In genomic region chr9:115800624-115801023, GRCm38 (mm10) we compare ENCODE assay signal across 16 mouse cellular contexts.
DNase-seq lines count a peak whose midpoint lies in the region; ATAC-seq and TF ChIP-seq lines count a peak whose summit lies in the region.
"Had no signal": no experiment of that assay in that cellular context is flagged by ENCODE, and none has a peak within 500 bp of the region (broad histone marks: within the 10 kb centered on the region; RNA-seq: fewer than 3 reads in every experiment).

No protein-coding gene starts in this region.

- no peak overlapping the region for H3K27ac ChIP-seq in intestine, embryonic 14.5 days (ENCODE audit: low read depth)
- no peak overlapping the region for H3K27ac ChIP-seq in intestine, postnatal 0 days (ENCODE audit: low read depth, low read length)
- H3K27ac ChIP-seq in hindbrain, embryonic 16.5 days (ENCODE audit: low read depth, low read length) = no peak overlapping the region
- H3K27ac ChIP-seq: intestine, embryonic 15.5 days; limb, embryonic 15.5 days had no signal

- WGBS in intestine, embryonic 14.5 days = 65% methylated on average over 6 of the region's 6 CpGs
- WGBS in intestine, postnatal 0 days = 64% methylated on average over 6 of the region's 6 CpGs
- 32% methylated on average over 6 of the region's 6 CpGs for WGBS in hindbrain, embryonic 16.5 days

- H3K4me2 ChIP-seq in intestine, embryonic 14.5 days (ENCODE audit: low read length) = no peak overlapping the region
- H3K4me2 ChIP-seq in intestine, postnatal 0 days (replicated peaks; ENCODE audit: low read depth) = no peak overlapping the region
- H3K4me2 ChIP-seq in hindbrain, embryonic 16.5 days (ENCODE audit: low read length) = no peak overlapping the region
- H3K4me2 ChIP-seq: intestine, embryonic 15.5 days; limb, embryonic 15.5 days had no signal

- no peak overlapping the region for H3K4me3 ChIP-seq in intestine, embryonic 14.5 days (ENCODE audit: low read depth, low read length)
- H3K4me3 ChIP-seq in intestine, postnatal 0 days (ENCODE audit: low read depth, low read length) = no peak overlapping the region
- no peak overlapping the region for H3K4me3 ChIP-seq in hindbrain, embryonic 16.5 days (ENCODE audit: low read length)
- H3K4me3 ChIP-seq: intestine, embryonic 15.5 days; limb, embryonic 15.5 days had no signal

- H3K9ac ChIP-seq in intestine, embryonic 14.5 days (ENCODE audit: low read length) = no peak overlapping the region
- no peak overlapping the region for H3K9ac ChIP-seq in intestine, postnatal 0 days (ENCODE audit: low read depth, low read length)
- no peak overlapping the region for H3K9ac ChIP-seq in hindbrain, embryonic 16.5 days (ENCODE audit: low read depth, low read length)
- H3K9ac ChIP-seq: intestine, embryonic 15.5 days; limb, embryonic 15.5 days had no signal

- DNase-seq in intestine, embryonic 14.5 days (ENCODE audit: low spot score) = peak; percentile 34
- DNase-seq in embryo, embryonic 9.5 days (ENCODE audit: extremely low spot score) = peak; percentile 34
- DNase-seq in retina, embryonic 14.5 days (ENCODE audit: low spot score) = peak; percentile 22
- DNase-seq in cerebellum, adult 9-11 months = no peak
- DNase-seq in right cerebral cortex, postnatal 4 days = no peak
- DNase-seq: cerebellum, adult 11-12 months; heart, postnatal 10 days; kidney, postnatal 10 days; layer of hippocampus, adult 9-11 months; lung, adult 18-20 months; lung, postnatal 36 days; right cerebral cortex, postnatal 14 days had no signal

- H3K4me1 ChIP-seq in intestine, embryonic 14.5 days (replicated peaks; ENCODE audit: control insufficient read depth, insufficient read depth, low read length) = no peaks in the 10 kb centered on the region
- no peaks in the 10 kb centered on the region for H3K4me1 ChIP-seq in intestine, postnatal 0 days (replicated peaks; ENCODE audit: control insufficient read depth, insufficient read depth, low read length)
- H3K4me1 ChIP-seq in hindbrain, embryonic 16.5 days (ENCODE audit: control insufficient read depth, insufficient read depth, low read depth, low read length) = no peaks in the 10 kb centered on the region
- H3K4me1 ChIP-seq: intestine, embryonic 15.5 days; limb, embryonic 15.5 days had no signal

- H3K36me3 ChIP-seq in intestine, embryonic 14.5 days (ENCODE audit: control insufficient read depth, insufficient read depth, low read length) = no peaks in the 10 kb centered on the region
- no peaks in the 10 kb centered on the region for H3K36me3 ChIP-seq in intestine, postnatal 0 days (ENCODE audit: control insufficient read depth, insufficient read depth)
- no peaks in the 10 kb centered on the region for H3K36me3 ChIP-seq in hindbrain, embryonic 16.5 days (ENCODE audit: control insufficient read depth, insufficient read depth, low read length)
- H3K36me3 ChIP-seq: intestine, embryonic 15.5 days; limb, embryonic 15.5 days had no signal

- H3K27me3 ChIP-seq in intestine, embryonic 14.5 days (replicated peaks; ENCODE audit: control insufficient read depth, insufficient read depth, low read length) = no peaks in the 10 kb centered on the region
- H3K27me3 ChIP-seq in intestine, postnatal 0 days (replicated peaks; ENCODE audit: control insufficient read depth, insufficient read depth, low read length) = no peaks in the 10 kb centered on the region
- no peaks in the 10 kb centered on the region for H3K27me3 ChIP-seq in hindbrain, embryonic 16.5 days (replicated peaks; ENCODE audit: control insufficient read depth, insufficient read depth, low read length)
- H3K27me3 ChIP-seq: intestine, embryonic 15.5 days; limb, embryonic 15.5 days had no signal

- ATAC-seq in intestine, embryonic 14.5 days (replicated peaks; ENCODE audit: low FRiP score, low TSS enrichment, low read depth) = no peak
- no peak for ATAC-seq in intestine, postnatal 0 days
- 0 out of 2 replicates have a peak, but pooled peaks have one; percentile 52 for ATAC-seq in hindbrain, embryonic 16.5 days
- ATAC-seq: intestine, embryonic 15.5 days had no signal

- no peaks in the 10 kb centered on the region for H3K9me3 ChIP-seq in intestine, embryonic 14.5 days (ENCODE audit: control insufficient read depth, low read length)
- H3K9me3 ChIP-seq in intestine, postnatal 0 days (ENCODE audit: control insufficient read depth) = no peaks in the 10 kb centered on the region
- H3K9me3 ChIP-seq in hindbrain, embryonic 16.5 days (ENCODE audit: control insufficient read depth, low read length) = no peaks in the 10 kb centered on the region
- H3K9me3 ChIP-seq: intestine, embryonic 15.5 days; limb, embryonic 15.5 days had no signal

- TF ChIP-seq CTCF in intestine, postnatal 0 days (IDR thresholded peaks at IDR 0.05; ENCODE audit: low read depth) = no peak

Comparison
In these comparisons a context has a peak if more than half of its experiments do, and no peak if none do; other contexts are left out.
1. DNase-seq: peak in intestine, embryonic 14.5 days (single experiment), embryo, embryonic 9.5 days (single experiment) and retina, embryonic 14.5 days (single experiment); none in cerebellum, adult 9-11 months (single experiment) and right cerebral cortex, postnatal 4 days (single experiment).